Mouse (Mus musculus) erythroblast, embryonic 14.5 days (primary cell): ENCODE data around the gene Ppp1r2.

Experiments
- GATA1 ChIP-seq: IDR thresholded peaks from 2 replicates; pipeline ENCODE4 v1.6.1; 2012; ENCODE audit warnings: low read length, inconsistent platforms, mixed read lengths
- TAL1 ChIP-seq: IDR thresholded peaks from 3 replicates; pipeline ENCODE4 v1.6.1; 2012; ENCODE audit warnings: low read length, inconsistent platforms, mixed read lengths

- TF ChIP-seq GATA1 (no peak), TAL1 (no peak)
These were observed 993 bp downstream of the Ppp1r2 start for GRCm38 (mm10) chr16:31274084-31274483.
